Mouse (Mus musculus): ENCODE results near the gene Psmb8. TPM values are rescaled to one million over a fixed set of nuclear protein-coding genes. Genes with fewer than 3 reads are reported as not detected.
A peak's percentile ranks its signal among the peaks of the same experiment; 100 is the strongest.
"Not testable (repeated sequence)": the region's sequence is repeated elsewhere in the genome, so short reads cannot be mapped to it uniquely, and the experiment has no call there.

Psmb8 gene
- polyA plus RNA-seq, 3 experiments from 2014 or later: 835 to 1,025 (median 1,010) TPM

DNA sequence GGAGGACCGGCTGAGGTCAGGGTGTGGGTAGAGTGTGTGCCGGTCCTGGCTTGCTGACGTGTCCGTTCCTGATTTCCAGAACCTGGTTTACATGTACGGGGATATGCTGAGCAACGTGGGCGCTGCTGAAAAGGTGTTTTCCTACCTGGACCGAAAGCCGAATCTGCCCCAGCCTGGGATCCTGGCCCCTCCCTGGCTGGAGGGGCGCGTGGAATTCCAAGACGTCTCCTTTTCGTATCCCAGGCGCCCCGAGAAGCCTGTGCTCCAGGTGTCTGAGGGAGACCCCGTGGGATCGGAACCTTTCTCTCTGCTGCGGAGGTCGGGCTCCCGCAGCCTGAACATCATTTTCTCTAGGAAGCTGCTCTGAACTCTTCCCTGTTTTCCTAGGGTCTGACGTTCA is 16.4 kb downstream of the Psmb8 start:
- ATAC-seq: no peak

DNA sequence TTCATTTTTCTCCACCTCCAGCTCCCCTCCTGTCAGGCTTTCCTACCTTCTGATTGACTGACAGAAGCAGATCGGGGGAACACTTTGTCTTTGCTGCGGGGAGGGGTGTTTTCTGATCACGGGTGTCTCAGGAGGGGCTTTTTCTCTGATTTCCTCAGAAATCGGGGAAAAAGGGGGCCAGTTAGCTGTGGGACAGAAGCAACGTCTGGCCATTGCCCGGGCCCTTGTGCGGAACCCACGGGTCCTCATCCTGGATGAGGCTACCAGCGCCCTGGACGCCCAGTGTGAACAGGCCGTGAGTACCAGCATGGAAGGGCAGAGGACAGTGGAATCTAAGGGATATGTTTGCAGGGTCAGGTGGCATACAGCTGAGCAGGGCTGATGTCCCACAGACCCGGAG is 17.7 kb downstream of the Psmb8 start:
- ATAC-seq: no peak

DNA sequence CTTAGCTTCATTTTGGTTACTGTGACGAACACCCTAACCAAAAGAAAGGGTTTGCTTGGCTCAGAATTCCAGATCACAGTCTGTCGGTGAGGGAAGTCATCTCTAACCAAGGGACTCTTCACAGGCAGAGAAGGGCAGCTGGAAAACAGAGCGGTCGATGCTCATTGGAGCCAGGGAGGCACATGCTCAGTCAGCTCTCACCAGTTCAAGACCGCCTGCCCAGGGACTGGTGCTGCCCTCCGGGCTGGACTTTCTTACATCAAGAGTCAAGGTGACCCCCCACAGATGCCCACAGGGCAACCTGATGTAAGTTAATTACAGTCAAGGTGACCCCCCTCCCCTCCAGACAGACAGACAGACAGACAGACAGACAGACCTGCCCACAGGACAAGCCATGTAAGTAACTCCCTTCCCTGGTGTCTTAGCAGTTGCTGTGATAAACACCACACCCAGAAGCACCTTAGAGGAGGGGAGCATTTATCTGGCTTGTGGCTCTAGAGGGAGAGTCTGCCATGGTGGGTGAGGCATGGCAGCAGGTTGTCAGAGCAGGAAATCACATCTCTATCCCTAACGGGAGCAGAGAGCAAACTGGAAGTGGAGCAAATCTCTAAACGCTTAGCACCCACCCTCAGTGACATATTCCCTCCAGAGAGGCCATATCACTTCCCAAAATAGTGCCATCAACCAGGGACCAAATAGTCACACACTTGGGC is 19.9 kb downstream of the Psmb8 start:
- ATAC-seq: no peak

DNA sequence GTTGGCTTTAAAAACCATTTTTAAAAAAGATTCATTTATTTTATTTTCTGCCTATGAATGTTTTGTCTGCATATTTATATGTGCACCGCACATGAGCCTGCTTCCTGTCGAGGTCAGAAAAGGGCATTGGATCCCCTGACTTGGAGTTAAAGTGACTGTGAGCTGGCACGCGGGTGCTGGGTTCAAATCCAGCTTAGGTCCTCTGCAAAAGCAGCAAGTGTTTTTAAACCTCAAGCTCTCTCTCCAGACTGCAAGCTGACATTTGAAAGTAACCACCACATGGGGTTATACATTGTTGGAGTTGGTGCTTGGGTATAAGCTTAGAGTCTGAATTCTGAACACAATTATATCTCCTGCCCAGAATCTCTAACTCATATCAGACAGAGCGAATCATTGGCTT is 20.5 kb downstream of the Psmb8 start:
- no peak for ATAC-seq

DNA sequence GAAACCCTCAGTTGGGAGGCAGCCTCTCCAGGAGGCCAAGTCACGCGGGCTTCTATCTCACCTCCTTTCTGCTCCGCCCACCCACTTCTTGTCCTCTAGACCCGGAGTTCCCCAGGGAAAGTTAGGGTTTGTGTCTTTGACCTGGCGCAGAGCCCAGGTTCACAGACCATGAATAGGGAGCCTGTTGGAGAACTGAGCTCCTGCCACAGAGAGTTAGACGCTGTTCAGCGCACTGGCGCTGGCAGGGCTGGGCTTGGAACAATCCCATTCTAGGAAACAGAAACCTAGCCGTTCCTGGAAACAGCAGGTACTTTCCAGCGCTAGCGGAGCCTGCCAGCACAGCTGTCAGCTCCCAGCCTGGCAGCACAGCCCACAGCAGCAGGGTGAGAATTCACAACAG is 21.2 kb downstream of the Psmb8 start:
- peak; percentile 76 for ATAC-seq

GRCm38 (mm10) chr17:34219096-34219495 is 21.6 kb downstream of the Psmb8 start:
- ATAC-seq: peak; percentile 51

DNA sequence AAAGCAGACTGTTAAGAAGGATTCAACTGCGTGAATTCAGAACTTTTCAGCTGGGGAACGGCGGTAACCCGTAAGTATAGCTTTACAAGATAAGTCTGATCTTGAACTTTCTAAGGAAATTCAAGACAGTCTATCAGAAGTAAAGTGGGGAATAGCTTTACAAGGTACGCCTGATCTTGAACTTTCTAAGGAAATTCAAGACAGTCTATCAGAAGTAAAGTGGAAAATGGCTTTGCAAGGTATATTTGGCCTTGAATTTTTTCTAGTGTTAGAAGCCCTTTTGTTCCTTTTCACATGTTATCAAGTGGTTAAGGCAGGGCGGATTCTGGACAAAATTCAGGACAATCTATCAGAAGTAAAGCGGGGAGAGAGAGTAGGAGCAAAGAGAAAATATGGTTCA is 22.3 kb downstream of the Psmb8 start:
- ATAC-seq: not testable (repeated sequence)

- ATAC-seq: not testable (repeated sequence)
Measured at GRCm38 (mm10) chr17:34220401-34220800, 22.9 kb downstream of the Psmb8 start.

DNA sequence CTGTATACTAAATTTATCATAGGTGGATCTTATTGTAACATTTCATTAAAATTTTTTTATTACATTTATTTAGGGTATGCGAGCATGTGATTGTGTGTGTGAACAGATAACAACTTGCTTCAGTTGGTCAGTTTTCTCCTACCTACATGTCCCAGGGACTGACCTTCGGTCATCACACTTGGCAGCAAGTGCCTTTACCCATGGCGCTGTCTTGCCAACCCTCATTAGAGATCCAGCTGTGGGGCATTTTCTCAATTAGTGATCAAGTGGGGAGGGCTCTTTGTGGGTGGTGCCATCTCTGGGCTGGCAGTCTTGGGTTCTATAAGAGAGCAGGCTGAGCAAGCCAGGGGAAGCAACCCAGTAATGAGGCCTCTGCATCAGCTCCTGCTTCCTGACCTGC is 27.3 kb downstream of the Psmb8 start:
- no peak for ATAC-seq

- ATAC-seq: no peak
Measured at GRCm38 (mm10) chr17:34225426-34225825, 27.9 kb downstream of the Psmb8 start.

DNA sequence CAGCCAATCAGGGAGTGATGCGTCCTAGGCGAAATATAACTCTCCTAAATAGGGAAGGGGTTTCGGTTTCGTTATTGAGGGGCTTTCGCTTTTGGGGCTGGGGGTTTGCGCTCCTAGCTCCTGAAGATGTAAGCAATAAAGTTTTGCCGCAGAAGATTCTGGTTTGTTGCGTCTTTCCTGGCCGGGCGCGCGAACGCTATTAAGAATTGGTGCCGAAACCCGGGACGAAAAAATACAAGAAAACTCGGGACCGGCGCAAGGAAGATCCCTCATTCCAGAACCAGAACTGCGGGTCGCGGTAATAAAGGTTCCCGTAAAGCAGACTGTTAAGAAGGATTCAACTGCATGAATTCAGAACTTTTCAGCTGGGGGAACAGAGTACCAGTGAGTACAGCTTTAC is 28.4 kb downstream of the Psmb8 start:
- not testable (repeated sequence) for ATAC-seq

DNA sequence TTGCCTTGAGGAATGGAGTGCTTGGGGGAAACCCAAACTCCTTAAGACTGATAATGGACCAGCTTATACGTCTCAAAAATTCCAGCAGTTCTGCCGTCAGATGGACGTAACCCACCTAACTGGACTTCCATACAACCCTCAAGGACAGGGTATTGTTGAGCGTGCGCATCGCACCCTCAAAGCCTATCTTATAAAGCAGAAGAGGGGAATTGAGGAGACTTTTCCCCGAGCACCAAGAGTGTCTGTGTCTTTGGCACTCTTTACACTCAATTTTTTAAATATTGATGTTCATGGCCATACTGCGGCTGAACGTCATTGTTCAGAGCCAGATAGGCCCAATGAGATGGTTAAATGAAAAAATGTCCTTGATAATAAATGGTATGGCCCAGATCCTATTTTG is 33.5 kb downstream of the Psmb8 start:
- not testable (repeated sequence) for ATAC-seq

DNA sequence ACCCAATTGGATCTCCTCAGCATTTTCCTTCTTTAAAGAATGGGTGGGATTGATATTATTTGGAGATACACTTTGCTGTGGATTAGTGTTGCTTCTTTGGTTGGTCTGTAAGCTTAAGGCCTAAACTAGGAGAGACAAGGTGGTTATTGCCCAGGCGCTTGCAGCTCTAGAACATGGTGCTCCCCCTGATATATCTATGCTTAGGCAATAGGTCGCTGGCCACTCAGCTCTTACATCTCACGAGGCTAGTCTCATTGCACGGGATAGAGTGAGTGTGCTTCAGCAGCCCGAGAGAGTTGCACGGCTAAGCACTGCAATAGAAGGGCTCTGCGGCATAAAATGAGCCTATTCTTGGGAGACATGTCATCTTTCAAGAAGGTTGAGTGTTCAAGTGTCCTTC is 34.5 kb downstream of the Psmb8 start:
- ATAC-seq: not testable (repeated sequence)

- peak; percentile 72 for ATAC-seq
Measured at GRCm38 (mm10) chr17:34234926-34235325, 37.4 kb downstream of the Psmb8 start.

DNA sequence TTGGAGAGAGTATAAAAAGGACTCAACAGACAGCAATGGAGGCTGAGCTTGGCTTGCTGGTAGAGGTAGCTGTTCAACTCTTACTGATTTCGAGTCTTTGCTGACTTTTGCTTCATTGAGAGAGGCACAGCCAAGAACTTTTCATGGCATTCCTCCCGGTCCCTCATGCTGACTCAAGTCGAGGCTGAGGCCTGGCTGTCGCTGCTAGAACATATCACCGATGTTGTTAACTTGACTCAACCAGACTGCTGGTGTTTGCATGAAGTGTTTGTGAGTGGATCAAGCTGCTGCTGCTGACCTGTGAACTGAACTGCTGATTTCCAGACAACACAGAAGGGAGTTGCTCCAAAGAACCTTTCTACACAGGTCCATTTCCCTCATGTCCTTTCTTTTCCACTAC is 39.2 kb downstream of the Psmb8 start:
- no peak for ATAC-seq

DNA sequence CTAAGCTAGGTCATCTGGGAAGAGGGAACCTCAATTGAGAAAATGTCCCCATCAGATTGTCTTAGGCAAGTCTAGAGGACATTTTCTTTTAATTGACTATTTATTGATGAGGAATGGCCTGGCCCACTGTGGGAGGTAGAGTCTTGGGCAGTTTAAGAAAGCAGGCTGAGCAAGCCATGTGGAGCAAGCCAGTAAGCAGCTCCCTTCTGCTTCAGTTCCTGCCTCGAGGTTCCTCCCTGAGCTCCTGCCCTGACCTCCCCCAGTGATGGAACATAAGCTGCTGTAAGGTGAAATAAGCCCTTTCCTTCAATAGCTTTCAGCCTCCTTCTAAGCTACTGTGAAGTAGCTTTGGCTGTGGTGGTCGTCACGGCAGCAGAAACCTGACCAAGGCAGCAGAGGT is 40.2 kb downstream of the Psmb8 start:
- no peak for ATAC-seq

DNA sequence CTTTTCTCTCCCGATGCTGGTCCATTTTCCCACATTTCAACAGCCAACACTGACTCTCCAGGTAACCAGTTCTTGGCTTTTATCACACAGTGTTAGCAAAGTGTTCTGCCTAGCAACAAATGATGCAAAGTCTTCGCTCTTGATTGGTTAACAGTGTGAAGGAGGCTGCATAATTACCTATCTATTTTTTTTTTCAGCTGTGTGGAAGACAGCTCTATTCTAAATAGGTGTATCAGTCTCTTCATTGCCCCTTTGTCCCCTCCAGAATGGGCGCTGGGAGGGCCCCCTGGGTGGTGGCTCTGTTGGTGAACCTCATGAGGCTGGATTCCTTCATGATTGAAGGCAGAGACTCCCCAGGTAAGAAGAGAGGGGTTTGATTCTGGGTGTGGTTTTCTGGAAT is 41.2 kb downstream of the Psmb8 start, which contains the start of gene H2-Ob:
H2-Ob (plus strand) TSS at position 198 of the 400 bp plus-strand sequence.
- peak; percentile 81 for ATAC-seq

DNA sequence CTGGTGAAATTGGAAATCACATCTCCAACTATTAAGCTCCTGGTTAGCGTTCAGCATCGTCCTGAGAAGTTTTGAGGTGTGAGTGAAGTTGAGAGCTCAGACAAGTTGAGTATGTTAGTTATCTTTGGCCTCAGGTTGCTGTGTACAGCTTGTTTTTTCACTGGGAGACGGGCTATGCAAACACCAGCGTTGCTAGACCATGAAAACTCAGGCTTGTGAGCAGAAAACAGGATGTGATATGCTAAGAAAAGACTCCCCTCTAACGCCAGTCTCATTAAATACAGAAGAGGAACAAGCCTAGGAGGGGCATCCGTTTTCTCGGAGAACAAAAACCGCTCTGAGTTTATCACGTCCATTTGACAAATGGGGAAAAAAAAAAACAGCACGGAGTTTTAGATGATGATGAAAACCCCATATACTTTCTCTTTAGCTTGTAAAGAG is 42.1 kb downstream of the Psmb8 start:
- peak; percentile 62 for ATAC-seq

DNA sequence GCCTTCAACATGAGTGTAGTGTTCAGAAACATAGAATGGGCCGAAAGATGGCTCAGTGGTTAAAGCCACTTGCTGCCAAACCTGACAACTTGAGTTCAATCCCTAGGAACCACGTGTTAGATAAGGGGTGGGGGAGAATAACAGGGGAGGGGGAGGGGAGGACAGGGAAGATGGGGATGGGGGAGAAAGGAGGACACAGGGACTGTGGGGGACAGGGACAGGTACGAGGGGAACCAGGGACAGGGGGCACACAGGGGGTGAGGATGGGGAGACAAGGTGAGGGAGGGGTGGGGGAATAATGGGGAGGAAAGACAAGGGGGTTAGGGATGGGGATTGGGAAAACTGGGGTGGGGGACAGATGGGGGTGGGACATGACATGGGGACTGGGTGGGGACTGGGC is 42.8 kb downstream of the Psmb8 start:
- no peak for ATAC-seq

- ATAC-seq: no peak
Measured at GRCm38 (mm10) chr17:34240916-34241315, 43.4 kb downstream of the Psmb8 start.

- ATAC-seq: no peak
Measured at GRCm38 (mm10) chr17:34244656-34245055, 47.1 kb downstream of the Psmb8 start.

DNA sequence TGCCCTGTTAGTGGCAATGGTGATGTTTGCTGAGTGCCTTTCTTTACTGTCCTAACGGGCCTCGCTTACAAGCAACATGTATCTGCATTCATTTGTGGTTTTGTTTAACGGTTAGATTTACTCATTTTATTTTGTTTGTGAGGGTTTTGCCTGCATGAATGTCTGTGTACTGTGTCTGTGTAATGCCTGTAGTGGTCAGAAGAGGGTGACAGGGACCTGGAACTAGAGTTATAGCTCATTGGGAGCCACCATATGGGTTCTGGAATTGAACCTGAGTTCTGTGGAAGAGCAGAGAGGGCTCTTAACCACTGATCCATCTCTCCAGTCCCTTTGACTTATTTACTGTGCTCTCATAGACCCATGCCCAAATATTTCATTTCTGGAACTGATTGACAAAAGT is 49.5 kb downstream of the Psmb8 start:
- no peak for ATAC-seq

DNA sequence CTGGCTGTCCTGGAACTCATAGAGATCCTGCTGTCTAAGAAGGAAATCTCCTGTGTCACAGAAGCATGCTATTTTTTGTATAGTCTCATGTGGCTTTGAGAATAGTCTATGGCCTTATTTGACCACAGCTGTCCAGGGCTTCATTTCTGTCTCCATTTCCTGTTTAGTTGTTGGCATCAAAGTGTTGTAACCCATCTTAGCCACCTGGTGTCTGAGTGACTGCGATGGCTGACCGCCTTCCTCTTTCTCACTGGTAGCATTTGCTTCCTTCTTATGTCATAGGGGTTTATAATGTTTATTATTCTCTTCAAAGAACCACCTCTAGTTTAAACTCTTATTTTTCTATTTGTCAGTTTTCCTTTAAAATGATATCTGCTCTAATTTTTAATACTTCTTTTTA is 51.2 kb downstream of the Psmb8 start:
- ATAC-seq: no peak

DNA sequence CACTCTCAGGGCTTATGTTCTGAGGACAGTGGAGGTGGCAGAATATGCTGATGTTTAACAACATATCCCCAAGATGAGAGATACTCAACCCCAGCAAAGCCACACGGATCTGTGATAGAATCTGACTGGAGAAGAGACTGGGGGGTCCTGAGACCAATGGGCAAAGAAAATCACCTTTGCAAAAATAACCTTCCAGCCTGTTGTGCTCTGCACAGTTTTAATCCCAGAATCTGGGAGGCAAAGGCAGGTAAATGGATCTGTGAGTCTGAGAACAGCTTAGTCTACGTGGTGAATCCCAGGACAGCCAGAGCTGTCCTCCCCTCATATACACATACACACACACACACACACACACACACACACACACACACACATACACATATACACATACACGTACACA is 51.8 kb downstream of the Psmb8 start:
- no peak for ATAC-seq

DNA sequence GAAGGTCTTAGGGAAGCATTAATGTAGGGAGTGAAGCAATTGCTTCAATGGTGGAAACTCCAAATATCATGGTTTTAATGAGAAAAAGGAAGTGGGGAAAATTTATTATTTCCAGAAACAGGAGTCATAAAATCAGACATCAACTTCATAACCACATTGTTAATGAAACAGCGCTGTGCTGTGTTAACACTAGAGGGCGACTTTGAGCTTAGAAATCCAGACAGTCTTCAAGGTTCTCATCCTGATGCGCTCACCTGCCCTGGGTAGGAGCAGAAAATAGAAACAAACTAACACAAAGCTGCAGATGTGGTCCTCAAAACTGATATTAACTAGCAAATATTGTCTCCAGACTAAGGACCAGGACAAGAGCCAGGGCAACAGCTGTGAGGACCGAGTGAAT is 52.4 kb downstream of the Psmb8 start:
- peak; percentile 69 for ATAC-seq
